Mouse (Mus musculus): ENCODE data around the gene Wfdc1. TPM values are rescaled to one million over a fixed set of nuclear protein-coding genes. Genes with fewer than 3 reads are reported as not detected.

The Wfdc1 gene
- polyA plus RNA-seq, 1 experiment from 2014 or later, result 3.4 TPM

GRCm38 (mm10) chr8:119668447-119668846 lies 2.3 kb downstream of the Wfdc1 start:
- H3K36me3 ChIP-seq (ENCODE audit: insufficient read depth), result no peaks in the 10 kb centered on the region
- TF ChIP-seq CTCF (IDR thresholded peaks at IDR 0.05; ENCODE audit: low read depth), result no peak
- WGBS, result 69% methylated on average over 9 of the region's 9 CpGs
- H3K27ac ChIP-seq (ENCODE audit: low read depth), result no peak overlapping the region
- DNase-seq, result no peak
- no peak overlapping the region for H3K4me3 ChIP-seq (ENCODE audit: low read depth, low read length)
- H3K4me1 ChIP-seq (ENCODE audit: insufficient read depth), result peaks cover 17% of the 10 kb centered on the region; the same call in 1 of the 2 replicates
- no peak overlapping the region for H3K4me2 ChIP-seq
- no peaks in the 10 kb centered on the region for H3K27me3 ChIP-seq (ENCODE audit: insufficient read depth, low read length)
- ATAC-seq (ENCODE audit: insufficient read depth), result no peak
- no peaks in the 10 kb centered on the region for H3K9me3 ChIP-seq (ENCODE audit: low read depth, low read length)
- H3K9ac ChIP-seq, result no peak overlapping the region

- H3K4me2 ChIP-seq, result no peak overlapping the region
- H3K4me3 ChIP-seq (ENCODE audit: low read depth, low read length), result no peak overlapping the region
- no peaks in the 10 kb centered on the region for H3K27me3 ChIP-seq (ENCODE audit: insufficient read depth, low read length)
- H3K4me1 ChIP-seq (ENCODE audit: insufficient read depth), result peaks cover 17% of the 10 kb centered on the region; the same call in 1 of the 2 replicates
- H3K36me3 ChIP-seq (ENCODE audit: insufficient read depth), result no peaks in the 10 kb centered on the region
- H3K27ac ChIP-seq (ENCODE audit: low read depth), result no peak overlapping the region
- no peaks in the 10 kb centered on the region for H3K9me3 ChIP-seq (ENCODE audit: low read depth, low read length)
- WGBS, result 36% methylated on average over 12 of the region's 12 CpGs
- DNase-seq (peak; percentile 42), ATAC-seq (ENCODE audit: insufficient read depth) (no peak)
- TF ChIP-seq CTCF (IDR thresholded peaks at IDR 0.05; ENCODE audit: low read depth), result peak; percentile 64
- H3K9ac ChIP-seq, result no peak overlapping the region
Observed at GRCm38 (mm10) chr8:119669284-119669683, 3.1 kb downstream of the Wfdc1 start.

DNA sequence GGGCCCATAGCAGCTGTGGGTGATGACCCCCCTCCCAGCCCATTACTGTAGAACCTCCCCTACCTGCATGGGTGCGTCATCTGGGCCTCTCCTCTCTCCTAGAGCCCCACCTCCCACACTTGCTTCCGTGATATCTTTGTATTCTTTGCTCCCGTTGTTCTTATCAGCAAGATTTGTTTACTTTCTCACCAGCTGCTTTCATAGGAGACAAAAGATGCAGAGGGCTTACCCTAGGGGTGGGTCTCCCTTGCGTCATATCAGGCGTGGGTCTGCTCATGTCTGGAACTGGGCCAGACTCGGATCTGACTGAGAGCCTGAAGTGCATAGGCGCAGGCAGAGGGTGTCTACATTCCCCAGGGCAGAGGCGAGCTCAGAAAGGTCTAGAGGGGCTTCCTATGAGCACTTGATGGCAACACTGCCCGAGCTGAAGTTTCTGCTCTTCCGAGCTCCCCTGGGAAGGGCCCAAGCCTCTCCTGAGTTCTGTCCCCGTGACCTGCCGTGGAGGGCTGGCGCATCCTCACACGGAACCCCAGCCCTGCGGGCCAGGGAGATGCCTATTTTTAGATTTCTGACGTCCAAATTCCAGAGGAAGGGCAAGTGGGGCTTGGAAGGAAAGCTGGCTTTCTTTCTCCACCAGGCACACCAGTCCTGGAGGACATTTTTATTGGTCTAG lies 4.4 kb downstream of the Wfdc1 start:
- no peak for TF ChIP-seq CTCF (IDR thresholded peaks at IDR 0.05; ENCODE audit: low read depth)
- Histone ChIP-seq H3K9ac (no peak overlapping the region), H3K9me3 (ENCODE audit: low read depth, low read length) (no peaks in the 10 kb centered on the region), H3K27me3 (ENCODE audit: insufficient read depth, low read length) (no peaks in the 10 kb centered on the region), H3K27ac (ENCODE audit: low read depth) (peak overlapping the region; percentile 82), H3K4me1 (ENCODE audit: insufficient read depth) (peaks cover 14% of the 10 kb centered on the region; the same call in 1 of the 2 replicates), H3K36me3 (ENCODE audit: insufficient read depth) (no peaks in the 10 kb centered on the region), H3K4me3 (ENCODE audit: low read depth, low read length) (no peak overlapping the region), H3K4me2 (peak overlapping the region; percentile 41)
- peak; percentile 79 for DNase-seq
- 7% methylated on average over 16 of the region's 16 CpGs for WGBS
- peak; percentile 65 for ATAC-seq (ENCODE audit: insufficient read depth)

GRCm38 (mm10) chr8:119673976-119674555 lies 7.9 kb downstream of the Wfdc1 start:
- Histone ChIP-seq H3K4me3 (ENCODE audit: low read depth, low read length) (no peak overlapping the region), H3K9me3 (ENCODE audit: low read depth, low read length) (no peaks in the 10 kb centered on the region), H3K9ac (no peak overlapping the region), H3K4me2 (no peak overlapping the region), H3K27me3 (ENCODE audit: insufficient read depth, low read length) (no peaks in the 10 kb centered on the region), H3K36me3 (ENCODE audit: insufficient read depth) (no peaks in the 10 kb centered on the region), H3K27ac (ENCODE audit: low read depth) (no peak overlapping the region), H3K4me1 (ENCODE audit: insufficient read depth) (peaks cover 5% of the 10 kb centered on the region; the same call in 1 of the 2 replicates)
- ATAC-seq (ENCODE audit: insufficient read depth) (no peak), DNase-seq (no peak)
- TF ChIP-seq CTCF (IDR thresholded peaks at IDR 0.05; ENCODE audit: low read depth), result peak; percentile 44
- 74% methylated on average over 9 of the region's 11 CpGs for WGBS

- no peak overlapping the region for H3K4me2 ChIP-seq
- DNase-seq (no peak), ATAC-seq (ENCODE audit: insufficient read depth) (no peak)
- 81% methylated on average over 5 of the region's 5 CpGs for WGBS
- no peaks in the 10 kb centered on the region for H3K9me3 ChIP-seq (ENCODE audit: low read depth, low read length)
- no peaks in the 10 kb centered on the region for H3K36me3 ChIP-seq (ENCODE audit: insufficient read depth)
- H3K9ac ChIP-seq, result no peak overlapping the region
- no peaks in the 10 kb centered on the region for H3K27me3 ChIP-seq (ENCODE audit: insufficient read depth, low read length)
- H3K4me1 ChIP-seq (ENCODE audit: insufficient read depth), result peaks cover 3% of the 10 kb centered on the region; the same call in 1 of the 2 replicates
- no peak for TF ChIP-seq CTCF (IDR thresholded peaks at IDR 0.05; ENCODE audit: low read depth)
- H3K4me3 ChIP-seq (ENCODE audit: low read depth, low read length), result no peak overlapping the region
- no peak overlapping the region for H3K27ac ChIP-seq (ENCODE audit: low read depth)
Observed at GRCm38 (mm10) chr8:119675457-119675856, 9.3 kb downstream of the Wfdc1 start.

GRCm38 (mm10) chr8:119676389-119676788 lies 10.2 kb downstream of the Wfdc1 start:
- Histone ChIP-seq H3K4me2 (no peak overlapping the region), H3K9me3 (ENCODE audit: low read depth, low read length) (no peaks in the 10 kb centered on the region), H3K4me3 (ENCODE audit: low read depth, low read length) (no peak overlapping the region), H3K36me3 (ENCODE audit: insufficient read depth) (no peaks in the 10 kb centered on the region), H3K27ac (ENCODE audit: low read depth) (no peak overlapping the region), H3K4me1 (ENCODE audit: insufficient read depth) (no peaks in the 10 kb centered on the region), H3K27me3 (ENCODE audit: insufficient read depth, low read length) (no peaks in the 10 kb centered on the region), H3K9ac (no peak overlapping the region)
- WGBS, result 15% methylated on average over 8 of the region's 8 CpGs
- ATAC-seq (ENCODE audit: insufficient read depth), result peak; percentile 22; the same call in 1 of the 2 replicates
- TF ChIP-seq CTCF (IDR thresholded peaks at IDR 0.05; ENCODE audit: low read depth), result peak; percentile 96
- peak; percentile 94 for DNase-seq

GRCm38 (mm10) chr8:119678138-119678843 lies 12.1 kb downstream of the Wfdc1 start:
- ATAC-seq (ENCODE audit: insufficient read depth), result peak; percentile 43

More at GRCm38 (mm10) chr8:119678138-119678843, 12.1 kb downstream of the Wfdc1 start:
- DNase-seq, result peak; percentile 71
- Histone ChIP-seq H3K9me3 (ENCODE audit: low read depth, low read length) (no peaks in the 10 kb centered on the region), H3K9ac (no peak overlapping the region), H3K27ac (ENCODE audit: low read depth) (no peak overlapping the region), H3K4me1 (ENCODE audit: insufficient read depth) (no peaks in the 10 kb centered on the region), H3K4me3 (ENCODE audit: low read depth, low read length) (no peak overlapping the region), H3K4me2 (peak overlapping the region; percentile 48), H3K27me3 (ENCODE audit: insufficient read depth, low read length) (no peaks in the 10 kb centered on the region), H3K36me3 (ENCODE audit: insufficient read depth) (no peaks in the 10 kb centered on the region)
- 7% methylated on average over 18 of the region's 18 CpGs for WGBS
- TF ChIP-seq CTCF (IDR thresholded peaks at IDR 0.05; ENCODE audit: low read depth), result peak; percentile 71
